In the genomic region with DNA sequence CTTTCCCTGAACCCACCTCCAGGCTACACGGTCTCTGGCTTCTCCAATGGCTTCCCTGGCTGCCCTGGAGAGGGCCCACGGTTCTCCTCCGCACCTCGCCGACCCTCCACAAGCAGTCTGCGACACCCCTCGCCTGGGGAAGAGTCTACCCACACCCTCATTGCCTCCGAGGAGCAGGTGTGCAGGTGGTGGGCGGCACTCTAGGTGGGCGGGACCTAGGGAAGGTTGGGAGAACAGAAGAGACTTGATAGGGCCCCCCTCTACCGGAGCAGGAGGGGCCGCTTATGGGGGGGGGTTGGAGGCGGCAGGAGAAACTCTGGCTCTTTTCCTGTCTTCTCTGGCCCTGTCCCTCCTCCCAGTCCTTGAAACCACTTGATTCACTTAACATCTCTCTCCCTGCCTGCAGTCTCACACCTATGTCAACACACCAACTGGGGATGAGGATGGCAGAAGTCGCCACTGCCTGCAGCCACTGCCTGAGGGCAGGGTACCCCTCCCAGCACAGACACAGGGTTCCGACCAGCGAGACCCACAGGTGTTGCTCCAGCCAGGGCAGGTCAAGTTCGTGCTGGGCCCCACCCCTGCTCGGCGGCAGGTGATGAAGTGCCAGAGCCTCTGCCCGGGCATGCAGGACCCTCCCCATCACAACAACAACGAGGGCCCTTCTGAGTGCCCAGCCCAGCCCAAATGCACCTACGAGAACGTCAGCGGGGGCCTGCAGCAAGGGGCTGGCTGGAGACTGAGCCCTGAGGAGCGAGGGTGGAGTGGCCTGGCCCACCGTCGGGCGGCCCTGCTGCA, we compare ENCODE assay signal across 17 mouse cellular contexts. TPM values are rescaled to one million over a fixed set of nuclear protein-coding genes. Genes with fewer than 3 reads are reported as not detected.
DNase-seq lines count a peak whose midpoint lies in the region; ATAC-seq and TF ChIP-seq lines count a peak whose summit lies in the region.
"Had no signal": no experiment of that assay in that cellular context is flagged by ENCODE, and none has a peak within 500 bp of the region (broad histone marks: within the 10 kb centered on the region; RNA-seq: fewer than 3 reads in every experiment).

No protein-coding gene starts in this region.

- 0 out of 2 replicates have a peak overlapping the region, but pooled peaks have one; percentile 5 for H3K9ac ChIP-seq in heart, embryonic 12.5 days
- H3K9ac ChIP-seq in heart, adult 2 months (ENCODE audit: low read depth, low read length) = no peak overlapping the region
- H3K9ac ChIP-seq in midbrain, embryonic 12.5 days (replicated peaks) = no peak overlapping the region
- H3K9ac ChIP-seq in midbrain, embryonic 14.5 days (replicated peaks; ENCODE audit: low read length) = no peak overlapping the region
- no peak overlapping the region for H3K9ac ChIP-seq in midbrain, embryonic 13.5 days (replicated peaks)
- H3K9ac ChIP-seq: hindbrain, embryonic 13.5 days had no signal

- peaks cover 52% of the 10 kb centered on the region for H3K27me3 ChIP-seq in heart, embryonic 12.5 days (replicated peaks)
- H3K27me3 ChIP-seq in heart, adult 2 months (ENCODE audit: control insufficient read depth, insufficient read depth, low read length) = no peaks in the 10 kb centered on the region
- H3K27me3 ChIP-seq in midbrain, embryonic 12.5 days = peaks cover 18% of the 10 kb centered on the region
- H3K27me3 ChIP-seq in midbrain, embryonic 14.5 days (ENCODE audit: control insufficient read depth, insufficient read depth, low read length) = 0 out of 2 replicates have a peak, but pooled peaks cover 3% of the 10 kb centered on the region
- H3K27me3 ChIP-seq in embryonic facial prominence, embryonic 10.5 days (replicated peaks; ENCODE audit: low read depth, poor library complexity, severe bottlenecking) = peaks cover 48% of the 10 kb centered on the region
- peaks cover 8% of the 10 kb centered on the region; the same call in 1 of the 2 replicates for H3K27me3 ChIP-seq in midbrain, embryonic 13.5 days

- H3K36me3 ChIP-seq in heart, embryonic 12.5 days = peaks cover 35% of the 10 kb centered on the region
- no peaks in the 10 kb centered on the region for H3K36me3 ChIP-seq in heart, adult 2 months (ENCODE audit: control insufficient read depth, insufficient read depth, low read length)
- H3K36me3 ChIP-seq in midbrain, embryonic 12.5 days = peaks cover 49% of the 10 kb centered on the region
- peaks cover 52% of the 10 kb centered on the region for H3K36me3 ChIP-seq in midbrain, embryonic 14.5 days (ENCODE audit: control insufficient read depth, insufficient read depth, low read length)
- peaks cover 64% of the 10 kb centered on the region for H3K36me3 ChIP-seq in embryonic facial prominence, embryonic 10.5 days (replicated peaks)
- H3K36me3 ChIP-seq in midbrain, embryonic 13.5 days = peaks cover 55% of the 10 kb centered on the region

- 29% methylated on average over 28 of the region's 28 CpGs for WGBS in heart, embryonic 12.5 days
- 71% methylated on average over 28 of the region's 28 CpGs for WGBS in heart, adult 2 months
- 53% methylated on average over 28 of the region's 28 CpGs for WGBS in midbrain, embryonic 12.5 days
- 58% methylated on average over 28 of the region's 28 CpGs for WGBS in midbrain, embryonic 14.5 days
- 33% methylated on average over 28 of the region's 28 CpGs for WGBS in embryonic facial prominence, embryonic 10.5 days
- WGBS in midbrain, embryonic 13.5 days = 49% methylated on average over 28 of the region's 28 CpGs

- H3K9me3 ChIP-seq in heart, embryonic 12.5 days (replicated peaks) = no peaks in the 10 kb centered on the region
- H3K9me3 ChIP-seq in midbrain, embryonic 12.5 days = no peaks in the 10 kb centered on the region
- no peaks in the 10 kb centered on the region for H3K9me3 ChIP-seq in midbrain, embryonic 14.5 days (ENCODE audit: control insufficient read depth, low read length)
- no peaks in the 10 kb centered on the region for H3K9me3 ChIP-seq in embryonic facial prominence, embryonic 10.5 days
- no peaks in the 10 kb centered on the region for H3K9me3 ChIP-seq in midbrain, embryonic 13.5 days
- H3K9me3 ChIP-seq: hindbrain, embryonic 13.5 days had no signal

- H3K27ac ChIP-seq in heart, embryonic 12.5 days (ENCODE audit: poor library complexity, severe bottlenecking) = no peak overlapping the region
- no peak overlapping the region for H3K27ac ChIP-seq in heart, adult 2 months
- H3K27ac ChIP-seq in midbrain, embryonic 12.5 days (replicated peaks) = no peak overlapping the region
- H3K27ac ChIP-seq in midbrain, embryonic 14.5 days (replicated peaks; ENCODE audit: low read depth, low read length) = no peak overlapping the region
- no peak overlapping the region for H3K27ac ChIP-seq in embryonic facial prominence, embryonic 10.5 days (replicated peaks)
- no peak overlapping the region for H3K27ac ChIP-seq in midbrain, embryonic 13.5 days
- H3K27ac ChIP-seq: hindbrain, embryonic 13.5 days had no signal

- H3K79me2 ChIP-seq in heart, adult 2 months (replicated peaks; ENCODE audit: control insufficient read depth, insufficient read depth, low read length) = no peaks in the 10 kb centered on the region

- intact Hi-C loops in heart, adult 2 months (cut with DNase I) = no loop called here

- ATAC-seq in heart, embryonic 12.5 days (ENCODE audit: insufficient number of reproducible peaks, low FRiP score) = no peak; the same call in 1 of the 2 replicates
- ATAC-seq in midbrain, embryonic 12.5 days (ENCODE audit: low FRiP score, low read depth) = peak; percentile 30; the same call in 1 of the 2 replicates
- ATAC-seq in midbrain, embryonic 14.5 days (ENCODE audit: low FRiP score, low TSS enrichment) = no peak
- ATAC-seq in midbrain, embryonic 13.5 days = peak; percentile 15; the same call in 1 of the 2 replicates
- no peak for ATAC-seq in granulocyte monocyte progenitor cell, adult 5-6 weeks (replicated peaks; ENCODE audit: poor library complexity, severe bottlenecking)
- ATAC-seq in inflammation-experienced regulatory T-cells, adult 6 months = no peak
- ATAC-seq: intestine, postnatal 0 days had no signal

- H3K4me2 ChIP-seq in heart, embryonic 12.5 days = peak overlapping the region; percentile 35
- no peak overlapping the region for H3K4me2 ChIP-seq in midbrain, embryonic 12.5 days (replicated peaks)
- H3K4me2 ChIP-seq in midbrain, embryonic 14.5 days (ENCODE audit: low read length) = no peak overlapping the region
- H3K4me2 ChIP-seq in midbrain, embryonic 13.5 days (replicated peaks) = no peak overlapping the region
- H3K4me2 ChIP-seq: hindbrain, embryonic 13.5 days had no signal

- H3K4me3 ChIP-seq in heart, embryonic 12.5 days = no peak overlapping the region
- H3K4me3 ChIP-seq in heart, adult 2 months = no peak overlapping the region
- no peak overlapping the region for H3K4me3 ChIP-seq in midbrain, embryonic 12.5 days
- no peak overlapping the region for H3K4me3 ChIP-seq in midbrain, embryonic 14.5 days (replicated peaks; ENCODE audit: low read depth, low read length)
- H3K4me3 ChIP-seq in embryonic facial prominence, embryonic 10.5 days = 0 out of 2 replicates have a peak overlapping the region, but pooled peaks have one; percentile 23
- H3K4me3 ChIP-seq in midbrain, embryonic 13.5 days (replicated peaks) = no peak overlapping the region
- H3K4me3 ChIP-seq: hindbrain, embryonic 13.5 days had no signal

- TF ChIP-seq CTCF in heart, adult 2 months (IDR thresholded peaks at IDR 0.05) = no peak

- no peak for TF ChIP-seq POLR2A in heart, adult 2 months (IDR thresholded peaks at IDR 0.05; ENCODE audit: insufficient read depth, low read depth, low read length)

- H3K4me1 ChIP-seq in heart, embryonic 12.5 days (replicated peaks) = peaks cover 19% of the 10 kb centered on the region
- H3K4me1 ChIP-seq in heart, adult 2 months (ENCODE audit: control insufficient read depth, insufficient read depth, low read length) = no peaks in the 10 kb centered on the region
- 0 out of 2 replicates have a peak, but pooled peaks cover 3% of the 10 kb centered on the region for H3K4me1 ChIP-seq in midbrain, embryonic 12.5 days
- H3K4me1 ChIP-seq in midbrain, embryonic 14.5 days (ENCODE audit: control insufficient read depth, insufficient read depth, low read length) = no peaks in the 10 kb centered on the region
- peaks cover 29% of the 10 kb centered on the region for H3K4me1 ChIP-seq in embryonic facial prominence, embryonic 10.5 days
- no peaks in the 10 kb centered on the region for H3K4me1 ChIP-seq in midbrain, embryonic 13.5 days (replicated peaks)

- TF ChIP-seq EP300 in heart, adult 2 months (IDR thresholded peaks at IDR 0.05; ENCODE audit: insufficient read depth, low read depth, low read length) = no peak

- no peak for DNase-seq in heart, adult 2 months
- DNase-seq in midbrain, embryonic 14.5 days = no peak
- DNase-seq in embryonic facial prominence, embryonic 10.5 days (ENCODE audit: low spot score) = no peak
- DNase-seq: cerebellum, adult 11-12 months; kidney, postnatal 14 days; thymus, adult 2 months had no signal

RNA-seq across cellular contexts. Expression of a gene that starts 8.2 kb away (rescaled TPM):
- polyA plus RNA-seq in heart, embryonic 12.5 days (2016; fragmentation: Nextera tagmentation; extraction: Ambion mirVana) = 0.56 TPM in 1 of 2 replicates, not detected in the other
- total RNA-seq in heart, adult 2 months (2021) = 1 to 10 TPM; 3.7 to 3.9 TPM
- polyA plus RNA-seq in heart, adult 2 months (2012; rRNA removed) = 4.0 and 8.3 TPM in 2 replicates
- 0.57 and 1.3 TPM in 2 replicates for polyA plus RNA-seq in midbrain, embryonic 12.5 days (2016; fragmentation: Nextera tagmentation; extraction: Ambion mirVana)
- 2.1 TPM in 1 of 2 replicates, not detected in the other for polyA plus RNA-seq in midbrain, embryonic 14.5 days (2014; fragmentation: Nextera tagmentation; extraction: Ambion mirVana)
- polyA plus RNA-seq in embryonic facial prominence, embryonic 10.5 days (2016; fragmentation: Nextera tagmentation; extraction: Ambion mirVana) = 0.35 TPM in 1 of 2 replicates, not detected in the other
- polyA plus RNA-seq in midbrain, embryonic 13.5 days (2015; fragmentation: Nextera tagmentation; extraction: Ambion mirVana) = 1.0 TPM in 2 replicates
- not detected in 2 replicates for total RNA-seq in granulocyte monocyte progenitor cell, adult 5-6 weeks (2014; fragmentation: Nextera tagmentation)
- 0.62 TPM in 1 of 2 replicates, not detected in the other for total RNA-seq in granulocyte monocyte progenitor cell, adult 5-6 weeks (2017)
- polyA plus RNA-seq in inflammation-experienced regulatory T-cells, adult 6 months (2017; shearing (Covaris generic)) = not detected

RNA-seq across cellular contexts. Expression of a gene that starts 8.5 kb away (rescaled TPM):
- polyA plus RNA-seq in heart, embryonic 12.5 days (2016; fragmentation: Nextera tagmentation; extraction: Ambion mirVana) = 0.15 and 0.19 TPM in 2 replicates
- under 1 TPM; 0.78 to 0.89 TPM for total RNA-seq in heart, adult 2 months (2021)
- 0.73 and 1.2 TPM in 2 replicates for polyA plus RNA-seq in heart, adult 2 months (2012; rRNA removed)
- polyA plus RNA-seq in midbrain, embryonic 12.5 days (2016; fragmentation: Nextera tagmentation; extraction: Ambion mirVana) = 0.34 and 0.41 TPM in 2 replicates
- polyA plus RNA-seq in midbrain, embryonic 14.5 days (2014; fragmentation: Nextera tagmentation; extraction: Ambion mirVana) = 5.4 and 7.2 TPM in 2 replicates
- polyA plus RNA-seq in embryonic facial prominence, embryonic 10.5 days (2016; fragmentation: Nextera tagmentation; extraction: Ambion mirVana) = 0.21 and 0.24 TPM in 2 replicates
- polyA plus RNA-seq in midbrain, embryonic 13.5 days (2015; fragmentation: Nextera tagmentation; extraction: Ambion mirVana) = 0.62 and 0.66 TPM in 2 replicates
- not detected in 2 replicates for total RNA-seq in granulocyte monocyte progenitor cell, adult 5-6 weeks (2014; fragmentation: Nextera tagmentation)
- total RNA-seq in granulocyte monocyte progenitor cell, adult 5-6 weeks (2017) = 1.0 TPM in 1 of 2 replicates, not detected in the other
- not detected for polyA plus RNA-seq in inflammation-experienced regulatory T-cells, adult 6 months (2017; shearing (Covaris generic))

RNA-seq across cellular contexts. Expression of a gene that starts 13.9 kb away (rescaled TPM):
- polyA plus RNA-seq in heart, embryonic 12.5 days (2016; fragmentation: Nextera tagmentation; extraction: Ambion mirVana) = 4.6 and 5.1 TPM in 2 replicates
- 1 to 10 TPM; 4.8 to 5.2 TPM for total RNA-seq in heart, adult 2 months (2021)
- polyA plus RNA-seq in heart, adult 2 months (2012; rRNA removed) = 10.8 and 11.7 TPM in 2 replicates
- 18.8 and 19.4 TPM in 2 replicates for polyA plus RNA-seq in midbrain, embryonic 12.5 days (2016; fragmentation: Nextera tagmentation; extraction: Ambion mirVana)
- polyA plus RNA-seq in midbrain, embryonic 14.5 days (2014; fragmentation: Nextera tagmentation; extraction: Ambion mirVana) = 32.3 and 33.2 TPM in 2 replicates
- 7.3 and 8.3 TPM in 2 replicates for polyA plus RNA-seq in embryonic facial prominence, embryonic 10.5 days (2016; fragmentation: Nextera tagmentation; extraction: Ambion mirVana)
- 26.9 and 28.0 TPM in 2 replicates for polyA plus RNA-seq in midbrain, embryonic 13.5 days (2015; fragmentation: Nextera tagmentation; extraction: Ambion mirVana)
- 0.15 TPM in 1 of 2 replicates, not detected in the other for total RNA-seq in granulocyte monocyte progenitor cell, adult 5-6 weeks (2014; fragmentation: Nextera tagmentation)
- total RNA-seq in granulocyte monocyte progenitor cell, adult 5-6 weeks (2017) = 0.22 TPM in 1 of 2 replicates, not detected in the other
- not detected for polyA plus RNA-seq in inflammation-experienced regulatory T-cells, adult 6 months (2017; shearing (Covaris generic))

RNA-seq across cellular contexts. Expression of a gene that starts 14.6 kb away (rescaled TPM):
- 352 and 355 TPM in 2 replicates for polyA plus RNA-seq in heart, embryonic 12.5 days (2016; fragmentation: Nextera tagmentation; extraction: Ambion mirVana)
- 100 to 1,000 TPM; 113 to 125 TPM for total RNA-seq in heart, adult 2 months (2021)
- 53.9 and 68.1 TPM in 2 replicates for polyA plus RNA-seq in heart, adult 2 months (2012; rRNA removed)
- polyA plus RNA-seq in midbrain, embryonic 12.5 days (2016; fragmentation: Nextera tagmentation; extraction: Ambion mirVana) = 337 and 352 TPM in 2 replicates
- polyA plus RNA-seq in midbrain, embryonic 14.5 days (2014; fragmentation: Nextera tagmentation; extraction: Ambion mirVana) = 298 and 333 TPM in 2 replicates
- 378 and 379 TPM in 2 replicates for polyA plus RNA-seq in embryonic facial prominence, embryonic 10.5 days (2016; fragmentation: Nextera tagmentation; extraction: Ambion mirVana)
- 285 and 287 TPM in 2 replicates for polyA plus RNA-seq in midbrain, embryonic 13.5 days (2015; fragmentation: Nextera tagmentation; extraction: Ambion mirVana)
- 315 and 346 TPM in 2 replicates for total RNA-seq in granulocyte monocyte progenitor cell, adult 5-6 weeks (2014; fragmentation: Nextera tagmentation)
- 46.0 and 46.4 TPM in 2 replicates for total RNA-seq in granulocyte monocyte progenitor cell, adult 5-6 weeks (2017)
- 100 to 1,000 TPM; 299 to 411 (median 338) TPM for polyA plus RNA-seq in inflammation-experienced regulatory T-cells, adult 6 months (2017; shearing (Covaris generic))

RNA-seq across cellular contexts. Expression of a gene that starts 23.9 kb away (rescaled TPM):
- not detected in 2 replicates for polyA plus RNA-seq in heart, embryonic 12.5 days (2016; fragmentation: Nextera tagmentation; extraction: Ambion mirVana)
- total RNA-seq in heart, adult 2 months (2021) = not detected
- polyA plus RNA-seq in heart, adult 2 months (2012; rRNA removed) = 0.59 TPM in 2 replicates
- polyA plus RNA-seq in midbrain, embryonic 12.5 days (2016; fragmentation: Nextera tagmentation; extraction: Ambion mirVana) = not detected in 2 replicates
- polyA plus RNA-seq in midbrain, embryonic 14.5 days (2014; fragmentation: Nextera tagmentation; extraction: Ambion mirVana) = not detected in 2 replicates
- 0.10 TPM in 1 of 2 replicates, not detected in the other for polyA plus RNA-seq in embryonic facial prominence, embryonic 10.5 days (2016; fragmentation: Nextera tagmentation; extraction: Ambion mirVana)
- polyA plus RNA-seq in midbrain, embryonic 13.5 days (2015; fragmentation: Nextera tagmentation; extraction: Ambion mirVana) = not detected in 2 replicates
- total RNA-seq in granulocyte monocyte progenitor cell, adult 5-6 weeks (2014; fragmentation: Nextera tagmentation) = not detected in 2 replicates
- total RNA-seq in granulocyte monocyte progenitor cell, adult 5-6 weeks (2017) = not detected in 2 replicates
- not detected for polyA plus RNA-seq in inflammation-experienced regulatory T-cells, adult 6 months (2017; shearing (Covaris generic))
- total RNA-seq: layer of hippocampus, postnatal 10 days; left cerebral cortex, postnatal 36 days had no signal
- polyA plus RNA-seq: C2C12; cortical plate, adult 2 months; hindbrain, embryonic 13.5 days had no signal

Comparison
In these comparisons a context has a peak if more than half of its experiments do, and no peak if none do; other contexts are left out.
1. ATAC-seq: peak in midbrain, embryonic 12.5 days (single experiment) and midbrain, embryonic 13.5 days (single experiment); none in heart, embryonic 12.5 days (single experiment), midbrain, embryonic 14.5 days (single experiment), granulocyte monocyte progenitor cell, adult 5-6 weeks (single experiment) and inflammation-experienced regulatory T-cells, adult 6 months (single experiment).